Mouse (Mus musculus): ENCODE results near the gene 4930407I10Rik. TPM values are rescaled to one million over a fixed set of nuclear protein-coding genes. Genes with fewer than 3 reads are reported as not detected.

4930407I10Rik gene
- polyA plus RNA-seq, 1 experiment from 2014 or later, result not detected

- Histone ChIP-seq H3K4me3 (ENCODE audit: low read depth, low read length) (no peak overlapping the region), H3K4me1 (ENCODE audit: control insufficient read depth, insufficient read depth, low read length) (no peaks in the 10 kb centered on the region), H3K4me2 (ENCODE audit: low read length) (no peak overlapping the region), H3K9me3 (replicated peaks; ENCODE audit: control insufficient read depth, low read length, poor library complexity, severe bottlenecking) (no peaks in the 10 kb centered on the region), H3K36me3 (ENCODE audit: control insufficient read depth, insufficient read depth, low read length) (no peaks in the 10 kb centered on the region), H3K27ac (ENCODE audit: low read length) (no peak overlapping the region), H3K9ac (ENCODE audit: low read depth, low read length) (no peak overlapping the region), H3K27me3 (ENCODE audit: control insufficient read depth, insufficient read depth, low read depth, low read length) (no peaks in the 10 kb centered on the region)
- ATAC-seq, result no peak
- 68% methylated on average over 10 of the region's 10 CpGs for WGBS
Measured at GRCm38 (mm10) chr15:82079883-82080282, 20.9 kb downstream of the 4930407I10Rik start.

GRCm38 (mm10) chr15:82081161-82081560 is 22.2 kb downstream of the 4930407I10Rik start:
- 25% methylated on average over 7 of the region's 7 CpGs for WGBS
- no peaks in the 10 kb centered on the region for H3K9me3 ChIP-seq (replicated peaks; ENCODE audit: control insufficient read depth, low read length, poor library complexity, severe bottlenecking)
- no peak for ATAC-seq

GRCm38 (mm10) chr15:82085606-82086005 is 26.7 kb downstream of the 4930407I10Rik start:
- no peaks in the 10 kb centered on the region for H3K9me3 ChIP-seq (replicated peaks; ENCODE audit: control insufficient read depth, low read length, poor library complexity, severe bottlenecking)
- no peak overlapping the region for H3K4me2 ChIP-seq (ENCODE audit: low read length)
- 88% methylated on average over 9 of the region's 9 CpGs for WGBS
- no peaks in the 10 kb centered on the region for H3K36me3 ChIP-seq (ENCODE audit: control insufficient read depth, insufficient read depth, low read length)
- no peak overlapping the region for H3K27ac ChIP-seq (ENCODE audit: low read length)
- ATAC-seq, result no peak
- H3K9ac ChIP-seq (ENCODE audit: low read depth, low read length), result no peak overlapping the region
- no peaks in the 10 kb centered on the region for H3K27me3 ChIP-seq (ENCODE audit: control insufficient read depth, insufficient read depth, low read depth, low read length)
- H3K4me3 ChIP-seq (ENCODE audit: low read depth, low read length), result no peak overlapping the region
- H3K4me1 ChIP-seq (ENCODE audit: control insufficient read depth, insufficient read depth, low read length), result 0 out of 2 replicates have a peak, but pooled peaks cover 2% of the 10 kb centered on the region

More at GRCm38 (mm10) chr15:82081161-82081560, 22.2 kb downstream of the 4930407I10Rik start:
- no peak overlapping the region for H3K4me3 ChIP-seq (ENCODE audit: low read depth, low read length)
- H3K4me2 ChIP-seq (ENCODE audit: low read length), result no peak overlapping the region
- H3K36me3 ChIP-seq (ENCODE audit: control insufficient read depth, insufficient read depth, low read length), result no peaks in the 10 kb centered on the region
- no peaks in the 10 kb centered on the region for H3K4me1 ChIP-seq (ENCODE audit: control insufficient read depth, insufficient read depth, low read length)
- no peak overlapping the region for H3K9ac ChIP-seq (ENCODE audit: low read depth, low read length)
- no peak overlapping the region for H3K27ac ChIP-seq (ENCODE audit: low read length)
- no peaks in the 10 kb centered on the region for H3K27me3 ChIP-seq (ENCODE audit: control insufficient read depth, insufficient read depth, low read depth, low read length)

- Histone ChIP-seq H3K4me2 (ENCODE audit: low read length) (no peak overlapping the region), H3K27ac (ENCODE audit: low read length) (no peak overlapping the region), H3K4me1 (ENCODE audit: control insufficient read depth, insufficient read depth, low read length) (0 out of 2 replicates have a peak, but pooled peaks cover 2% of the 10 kb centered on the region), H3K36me3 (ENCODE audit: control insufficient read depth, insufficient read depth, low read length) (no peaks in the 10 kb centered on the region), H3K9me3 (replicated peaks; ENCODE audit: control insufficient read depth, low read length, poor library complexity, severe bottlenecking) (no peaks in the 10 kb centered on the region), H3K27me3 (ENCODE audit: control insufficient read depth, insufficient read depth, low read depth, low read length) (no peaks in the 10 kb centered on the region), H3K9ac (ENCODE audit: low read depth, low read length) (no peak overlapping the region), H3K4me3 (ENCODE audit: low read depth, low read length) (no peak overlapping the region)
- WGBS, result 82% methylated on average over 12 of the region's 12 CpGs
- ATAC-seq, result no peak
Measured at GRCm38 (mm10) chr15:82086131-82086530, 27.2 kb downstream of the 4930407I10Rik start.

GRCm38 (mm10) chr15:82087266-82087665 is 28.3 kb downstream of the 4930407I10Rik start:
- Histone ChIP-seq H3K4me3 (ENCODE audit: low read depth, low read length) (no peak overlapping the region), H3K27ac (ENCODE audit: low read length) (no peak overlapping the region), H3K4me2 (ENCODE audit: low read length) (no peak overlapping the region), H3K27me3 (ENCODE audit: control insufficient read depth, insufficient read depth, low read depth, low read length) (no peaks in the 10 kb centered on the region), H3K36me3 (ENCODE audit: control insufficient read depth, insufficient read depth, low read length) (no peaks in the 10 kb centered on the region), H3K9me3 (replicated peaks; ENCODE audit: control insufficient read depth, low read length, poor library complexity, severe bottlenecking) (no peaks in the 10 kb centered on the region), H3K9ac (ENCODE audit: low read depth, low read length) (no peak overlapping the region), H3K4me1 (ENCODE audit: control insufficient read depth, insufficient read depth, low read length) (0 out of 2 replicates have a peak, but pooled peaks cover 2% of the 10 kb centered on the region)
- no peak for ATAC-seq
- 14% methylated on average over 10 of the region's 10 CpGs for WGBS

- Histone ChIP-seq H3K9ac (ENCODE audit: low read depth, low read length) (no peak overlapping the region), H3K4me1 (ENCODE audit: control insufficient read depth, insufficient read depth, low read length) (0 out of 2 replicates have a peak, but pooled peaks cover 2% of the 10 kb centered on the region), H3K4me2 (ENCODE audit: low read length) (no peak overlapping the region), H3K4me3 (ENCODE audit: low read depth, low read length) (no peak overlapping the region), H3K9me3 (replicated peaks; ENCODE audit: control insufficient read depth, low read length, poor library complexity, severe bottlenecking) (no peaks in the 10 kb centered on the region), H3K27ac (ENCODE audit: low read length) (no peak overlapping the region), H3K36me3 (ENCODE audit: control insufficient read depth, insufficient read depth, low read length) (no peaks in the 10 kb centered on the region), H3K27me3 (ENCODE audit: control insufficient read depth, insufficient read depth, low read depth, low read length) (no peaks in the 10 kb centered on the region; the same call in 1 of the 2 replicates)
- ATAC-seq, result no peak
- WGBS, result 82% methylated on average over 7 of the region's 7 CpGs
Measured at GRCm38 (mm10) chr15:82091061-82091460, 32.1 kb downstream of the 4930407I10Rik start.

- H3K4me3 ChIP-seq (ENCODE audit: low read depth, low read length), result no peak overlapping the region
- H3K27ac ChIP-seq (ENCODE audit: low read length), result no peak overlapping the region
- no peak overlapping the region for H3K9ac ChIP-seq (ENCODE audit: low read depth, low read length)
- H3K9me3 ChIP-seq (replicated peaks; ENCODE audit: control insufficient read depth, low read length, poor library complexity, severe bottlenecking), result no peaks in the 10 kb centered on the region
- 19% methylated on average over 8 of the region's 8 CpGs for WGBS
- no peaks in the 10 kb centered on the region for H3K36me3 ChIP-seq (ENCODE audit: control insufficient read depth, insufficient read depth, low read length)
- H3K4me2 ChIP-seq (ENCODE audit: low read length), result no peak overlapping the region
- H3K27me3 ChIP-seq (ENCODE audit: control insufficient read depth, insufficient read depth, low read depth, low read length), result no peaks in the 10 kb centered on the region
- no peaks in the 10 kb centered on the region for H3K4me1 ChIP-seq (ENCODE audit: control insufficient read depth, insufficient read depth, low read length)
- ATAC-seq, result no peak
Measured at GRCm38 (mm10) chr15:82106953-82107555, 48.1 kb downstream of the 4930407I10Rik start.

Other genes starting within 250 kb of the 4930407I10Rik start
- 15.6 and 17.1 TPM in 2 replicates for gene Tob2, start 200.4 kb upstream of the 4930407I10Rik start, polyA plus RNA-seq (2015; fragmentation: Nextera tagmentation; extraction: Ambion mirVana)
- gene Phf5a, start 187.2 kb upstream of the 4930407I10Rik start, polyA plus RNA-seq (2015; fragmentation: Nextera tagmentation; extraction: Ambion mirVana), result 107 and 117 TPM in 2 replicates
- 252 and 272 TPM in 2 replicates for gene Aco2, start 186.8 kb upstream of the 4930407I10Rik start, polyA plus RNA-seq (2015; fragmentation: Nextera tagmentation; extraction: Ambion mirVana)
- 74.3 and 77.2 TPM in 2 replicates for gene Polr3h, start 132.9 kb upstream of the 4930407I10Rik start, polyA plus RNA-seq (2015; fragmentation: Nextera tagmentation; extraction: Ambion mirVana)
- gene Csdc2, start 122.4 kb upstream of the 4930407I10Rik start, polyA plus RNA-seq (2015; fragmentation: Nextera tagmentation; extraction: Ambion mirVana), result 241 and 293 TPM in 2 replicates
- 81.4 and 107 TPM in 2 replicates for gene Pmm1, start 98.2 kb upstream of the 4930407I10Rik start, polyA plus RNA-seq (2015; fragmentation: Nextera tagmentation; extraction: Ambion mirVana)
- gene 1700029P11Rik, start 78.6 kb upstream of the 4930407I10Rik start, polyA plus RNA-seq (2015; fragmentation: Nextera tagmentation; extraction: Ambion mirVana), result not detected in 2 replicates
- 36.5 and 37.3 TPM in 2 replicates for gene Xrcc6, start 71.3 kb upstream of the 4930407I10Rik start, polyA plus RNA-seq (2015; fragmentation: Nextera tagmentation; extraction: Ambion mirVana)
- gene Desi1, start 25.3 kb upstream of the 4930407I10Rik start, polyA plus RNA-seq (2015; fragmentation: Nextera tagmentation; extraction: Ambion mirVana), result 46.4 and 47.2 TPM in 2 replicates
- 217 and 249 TPM in 2 replicates for gene Snu13, start 11.6 kb upstream of the 4930407I10Rik start, polyA plus RNA-seq (2015; fragmentation: Nextera tagmentation; extraction: Ambion mirVana)
- 0.05 TPM in 1 of 2 replicates, not detected in the other for gene Mei1, start 10.8 kb downstream of the 4930407I10Rik start, polyA plus RNA-seq (2015; fragmentation: Nextera tagmentation; extraction: Ambion mirVana)
- gene Ccdc134, start 68.8 kb downstream of the 4930407I10Rik start, polyA plus RNA-seq (2015; fragmentation: Nextera tagmentation; extraction: Ambion mirVana), result 10.5 and 11.3 TPM in 2 replicates
- gene Srebf2, start 88.0 kb downstream of the 4930407I10Rik start, polyA plus RNA-seq (2015; fragmentation: Nextera tagmentation; extraction: Ambion mirVana), result 194 and 218 TPM in 2 replicates
- gene Shisa8, start 153.7 kb downstream of the 4930407I10Rik start, polyA plus RNA-seq (2015; fragmentation: Nextera tagmentation; extraction: Ambion mirVana), result 0.77 and 1.0 TPM in 2 replicates
- gene Tnfrsf13c, start 165.2 kb downstream of the 4930407I10Rik start, polyA plus RNA-seq (2015; fragmentation: Nextera tagmentation; extraction: Ambion mirVana), result 0.14 TPM in 1 of 2 replicates, not detected in the other
- 12.7 and 13.9 TPM in 2 replicates for gene Cenpm, start 185.6 kb downstream of the 4930407I10Rik start, polyA plus RNA-seq (2015; fragmentation: Nextera tagmentation; extraction: Ambion mirVana)
- 21.0 and 21.7 TPM in 2 replicates for gene 1500009C09Rik, start 193.2 kb downstream of the 4930407I10Rik start, polyA plus RNA-seq (2015; fragmentation: Nextera tagmentation; extraction: Ambion mirVana)
- 406 and 437 TPM in 2 replicates for gene Sept3, start 215.7 kb downstream of the 4930407I10Rik start, polyA plus RNA-seq (2015; fragmentation: Nextera tagmentation; extraction: Ambion mirVana)
- 0.25 TPM in 1 of 2 replicates, not detected in the other for gene Wbp2nl, start 239.8 kb downstream of the 4930407I10Rik start, polyA plus RNA-seq (2015; fragmentation: Nextera tagmentation; extraction: Ambion mirVana)

Measured in midbrain, embryonic 16.5 days (tissue).